Mouse (Mus musculus): ENCODE results near the gene Scyl3. TPM values are rescaled to one million over a fixed set of nuclear protein-coding genes. Genes with fewer than 3 reads are reported as not detected.

Scyl3 gene
- total RNA-seq, 1 experiment, result 13.0 TPM

GRCm38 (mm10) chr1:163994721-163995608 is 66.1 kb downstream of the Scyl3 start, which contains the start of the genes BC055324 and Mettl18:
TSS of gene BC055324 (minus strand) at chr1:163994796.
TSS of gene Mettl18 (plus strand) at chr1:163994889.
- H3K27ac ChIP-seq (ENCODE audit: insufficient read depth, low read depth, low read length, poor library complexity, severe bottlenecking), result peak within 1 kb of the TSS; percentile 67
- H3K36me3 ChIP-seq (ENCODE audit: control insufficient read depth, insufficient read depth, low read length, poor library complexity, severe bottlenecking), result peaks cover 9% of the 10 kb centered on the region
- in situ Hi-C loops (cut with MboI; ENCODE audit: low sequenced_read_pairs in 2 of 2, unreplicated experiment in 2 of 2), result loop anchor here (25.0 kb wide), 1 partner anchor 1283 kb away; no protein-coding TSS in a partner anchor

DNA sequence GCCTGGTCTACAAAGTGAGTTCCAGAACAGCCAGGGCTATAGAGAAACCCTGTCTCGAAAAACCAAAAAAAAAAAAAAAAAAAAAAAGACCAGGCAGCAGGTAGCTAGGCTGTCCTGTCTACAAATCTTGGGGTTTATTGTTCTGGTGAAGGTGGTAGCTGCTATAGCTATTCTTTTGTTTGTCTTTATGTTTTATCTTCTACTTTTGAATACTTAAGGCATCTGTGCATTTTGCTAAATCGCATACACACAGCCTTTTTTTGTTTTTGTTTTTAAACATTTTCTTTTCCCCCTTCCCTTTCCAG is 66.7 kb downstream of the Scyl3 start:
- DNase-seq (ENCODE audit: low read depth, low spot score), result no peak
- no peak overlapping the region; the same call in 1 of the 2 replicates for H3K9ac ChIP-seq (ENCODE audit: insufficient read depth, low read depth, low read length, poor library complexity, severe bottlenecking)
- H3K27ac ChIP-seq (ENCODE audit: insufficient read depth, low read depth, low read length, poor library complexity, severe bottlenecking), result no peak overlapping the region
- H3K36me3 ChIP-seq (ENCODE audit: control insufficient read depth, insufficient read depth, low read length, poor library complexity, severe bottlenecking), result peaks cover 9% of the 10 kb centered on the region
- no peaks in the 10 kb centered on the region for H3K9me3 ChIP-seq (ENCODE audit: control insufficient read depth, insufficient read depth, low read depth, low read length)
- H3K4me3 ChIP-seq (ENCODE audit: insufficient read depth in 1 of 2, low read depth in 1 of 2, low read length in 2 of 2, poor library complexity in 1 of 2, severe bottlenecking in 1 of 2), result peak overlapping the region in 1 of 2 experiments; percentile 99; a peak in 2 of 4 replicates
- no peak for TF ChIP-seq CHD2 (IDR thresholded peaks at IDR 0.05; ENCODE audit: low read depth, low read length)
- no peak for TF ChIP-seq HCFC1 (IDR thresholded peaks at IDR 0.05; ENCODE audit: borderline replicate concordance, insufficient read depth, low read length)
- no peak for TF ChIP-seq MAFK (IDR thresholded peaks at IDR 0.05; ENCODE audit: insufficient read depth, low read depth, low read length)
- no peak for TF ChIP-seq ZNF384 (IDR thresholded peaks at IDR 0.05; ENCODE audit: low read depth, low read length)
- no peak for TF ChIP-seq ZC3H11A (IDR thresholded peaks at IDR 0.05; ENCODE audit: borderline replicate concordance, low read depth, low read length)
- peaks cover 1 to 3% of the 10 kb centered on the region in 2 experiments; a peak in 1 of 4 replicates for H3K4me1 ChIP-seq (ENCODE audit: control insufficient read depth in 2 of 2, insufficient read depth in 2 of 2, low read length in 2 of 2, poor library complexity in 1 of 2)
- in situ Hi-C loops (cut with MboI; ENCODE audit: low sequenced_read_pairs in 2 of 2, unreplicated experiment in 2 of 2), result loop anchor here (25.0 kb wide), 1 partner anchor 1283 kb away; no protein-coding TSS in a partner anchor

More at GRCm38 (mm10) chr1:163994721-163995608, 66.1 kb downstream of the Scyl3 start, which contains the start of the genes BC055324 and Mettl18:
- DNase-seq (ENCODE audit: low read depth, low spot score), result peak; percentile 94
- peak within 1 kb of the TSS; percentile 96 for H3K9ac ChIP-seq (ENCODE audit: insufficient read depth, low read depth, low read length, poor library complexity, severe bottlenecking)
- H3K4me1 ChIP-seq (ENCODE audit: control insufficient read depth in 2 of 2, insufficient read depth in 2 of 2, low read length in 2 of 2, poor library complexity in 1 of 2), result peaks cover 1 to 3% of the 10 kb centered on the region in 2 experiments; a peak in 1 of 4 replicates
- H3K4me3 ChIP-seq (ENCODE audit: insufficient read depth in 1 of 2, low read depth in 1 of 2, low read length in 2 of 2, poor library complexity in 1 of 2, severe bottlenecking in 1 of 2), result peak within 1 kb of the TSS; percentile 79 to 99
- H3K9me3 ChIP-seq (ENCODE audit: control insufficient read depth, insufficient read depth, low read depth, low read length), result no peaks in the 10 kb centered on the region
- TF ChIP-seq CHD2 (IDR thresholded peaks at IDR 0.05; ENCODE audit: low read depth, low read length) (no peak; the same call in 1 of the 2 replicates), HCFC1 (IDR thresholded peaks at IDR 0.05; ENCODE audit: borderline replicate concordance, insufficient read depth, low read length) (peak; percentile 63; the same call in 1 of the 2 replicates)

GRCm38 (mm10) chr1:164001831-164002452 is 73.0 kb downstream of the Scyl3 start:
- peaks cover 8 to 14% of the 10 kb centered on the region in 2 experiments for H3K4me1 ChIP-seq (ENCODE audit: control insufficient read depth in 2 of 2, insufficient read depth in 2 of 2, low read length in 2 of 2, poor library complexity in 1 of 2)
- no peaks in the 10 kb centered on the region for H3K36me3 ChIP-seq (ENCODE audit: control insufficient read depth, insufficient read depth, low read length, poor library complexity, severe bottlenecking)
- no peak overlapping the region for H3K27ac ChIP-seq (ENCODE audit: insufficient read depth, low read depth, low read length, poor library complexity, severe bottlenecking)
- in situ Hi-C loops (cut with MboI; ENCODE audit: low sequenced_read_pairs in 2 of 2, unreplicated experiment in 2 of 2), result no loop called here
- H3K4me3 ChIP-seq (ENCODE audit: insufficient read depth in 1 of 2, low read depth in 1 of 2, low read length in 2 of 2, poor library complexity in 1 of 2, severe bottlenecking in 1 of 2), result no peak overlapping the region
- no peaks in the 10 kb centered on the region for H3K9me3 ChIP-seq (ENCODE audit: control insufficient read depth, insufficient read depth, low read depth, low read length)
- DNase-seq (ENCODE audit: low read depth, low spot score), result no peak
- TF ChIP-seq ZC3H11A (IDR thresholded peaks at IDR 0.05; ENCODE audit: borderline replicate concordance, low read depth, low read length), result no peak
- no peak for TF ChIP-seq CHD2 (IDR thresholded peaks at IDR 0.05; ENCODE audit: low read depth, low read length)
- TF ChIP-seq HCFC1 (IDR thresholded peaks at IDR 0.05; ENCODE audit: borderline replicate concordance, insufficient read depth, low read length), result no peak
- TF ChIP-seq ZNF384 (IDR thresholded peaks at IDR 0.05; ENCODE audit: low read depth, low read length), result no peak
- no peak for TF ChIP-seq MAFK (IDR thresholded peaks at IDR 0.05; ENCODE audit: insufficient read depth, low read depth, low read length)
- no peak overlapping the region for H3K9ac ChIP-seq (ENCODE audit: insufficient read depth, low read depth, low read length, poor library complexity, severe bottlenecking)

DNA sequence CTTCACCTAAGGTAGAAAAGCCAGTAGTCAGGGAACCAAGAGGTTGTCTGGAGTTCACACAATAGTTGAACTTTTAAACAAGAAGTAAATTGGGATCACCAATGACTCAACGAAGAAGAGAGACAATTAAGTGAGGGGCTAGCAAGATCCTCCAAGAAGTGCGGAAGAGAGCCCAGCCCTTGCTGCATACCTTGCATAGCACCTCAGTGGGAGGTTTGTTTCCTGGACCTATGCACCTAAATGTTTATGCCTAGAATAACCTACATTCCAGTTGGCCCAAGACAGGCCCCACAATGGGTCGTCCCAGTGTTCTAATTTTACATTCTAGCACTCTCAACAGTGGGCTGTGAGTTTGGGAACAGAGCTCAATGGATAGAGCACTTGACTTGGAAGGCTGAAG is 75.4 kb downstream of the Scyl3 start:
- Histone ChIP-seq H3K4me1 (ENCODE audit: control insufficient read depth in 2 of 2, insufficient read depth in 2 of 2, low read length in 2 of 2, poor library complexity in 1 of 2) (peaks cover 8 to 14% of the 10 kb centered on the region in 2 experiments), H3K27ac (ENCODE audit: insufficient read depth, low read depth, low read length, poor library complexity, severe bottlenecking) (no peak overlapping the region), H3K9me3 (ENCODE audit: control insufficient read depth, insufficient read depth, low read depth, low read length) (no peaks in the 10 kb centered on the region), H3K9ac (ENCODE audit: insufficient read depth, low read depth, low read length, poor library complexity, severe bottlenecking) (no peak overlapping the region), H3K36me3 (ENCODE audit: control insufficient read depth, insufficient read depth, low read length, poor library complexity, severe bottlenecking) (no peaks in the 10 kb centered on the region), H3K4me3 (ENCODE audit: insufficient read depth in 1 of 2, low read depth in 1 of 2, low read length in 2 of 2, poor library complexity in 1 of 2, severe bottlenecking in 1 of 2) (no peak overlapping the region)
- TF ChIP-seq ZC3H11A (IDR thresholded peaks at IDR 0.05; ENCODE audit: borderline replicate concordance, low read depth, low read length) (no peak), CHD2 (IDR thresholded peaks at IDR 0.05; ENCODE audit: low read depth, low read length) (0 out of 2 replicates have a peak, but pooled peaks have one; percentile 19)
- DNase-seq (ENCODE audit: low read depth, low spot score), result no peak
- in situ Hi-C loops (cut with MboI; ENCODE audit: low sequenced_read_pairs in 2 of 2, unreplicated experiment in 2 of 2), result no loop called here

Other genes starting within 250 kb of the Scyl3 start
- not detected in 2 replicates for gene Mettl11b, start 203.9 kb upstream of the Scyl3 start, total RNA-seq (2012; rRNA removed)
- gene Kifap3, start 149.5 kb upstream of the Scyl3 start, total RNA-seq (2012; rRNA removed), result 17.1 and 21.8 TPM in 2 replicates
- 43.7 and 46.8 TPM in 2 replicates for gene BC055324, start 65.7 kb downstream of the Scyl3 start, total RNA-seq (2012; rRNA removed)
- 4.8 and 9.1 TPM in 2 replicates for gene Mettl18, start 65.8 kb downstream of the Scyl3 start, total RNA-seq (2012; rRNA removed)
- gene Sele, start 119.1 kb downstream of the Scyl3 start, total RNA-seq (2012; rRNA removed), result not detected in 2 replicates
- 0.09 TPM in 1 of 2 replicates, not detected in the other for gene Sell, start 132.9 kb downstream of the Scyl3 start, total RNA-seq (2012; rRNA removed)
- gene Selp, start 186.2 kb downstream of the Scyl3 start, total RNA-seq (2012; rRNA removed), result 0.21 and 0.22 TPM in 2 replicates
- gene F5, start 222.7 kb downstream of the Scyl3 start, total RNA-seq (2012; rRNA removed), result 0.76 and 1.3 TPM in 2 replicates